Mouse (Mus musculus) spleen, adult 2 months (tissue): ENCODE results near the gene Sh3bgrl.

ENCODE experiments used
- CTCF ChIP-seq: fragments of 200-500 bp; IDR thresholded peaks from 2 replicates; pipeline ENCODE4 v1.5.1; 2011; ENCODE audit warnings: mild to moderate bottlenecking, inconsistent platforms; ENCODE audit not compliant: insufficient read depth, insufficient read length, insufficient replicate concordance; ENCODE audit errors: extremely low read depth
- POLR2A ChIP-seq: fragments of 200-500 bp; IDR thresholded peaks from 2 replicates; pipeline ENCODE4 v1.6.1; 2011; ENCODE audit warnings: low read depth, low read length, inconsistent platforms

DNA sequence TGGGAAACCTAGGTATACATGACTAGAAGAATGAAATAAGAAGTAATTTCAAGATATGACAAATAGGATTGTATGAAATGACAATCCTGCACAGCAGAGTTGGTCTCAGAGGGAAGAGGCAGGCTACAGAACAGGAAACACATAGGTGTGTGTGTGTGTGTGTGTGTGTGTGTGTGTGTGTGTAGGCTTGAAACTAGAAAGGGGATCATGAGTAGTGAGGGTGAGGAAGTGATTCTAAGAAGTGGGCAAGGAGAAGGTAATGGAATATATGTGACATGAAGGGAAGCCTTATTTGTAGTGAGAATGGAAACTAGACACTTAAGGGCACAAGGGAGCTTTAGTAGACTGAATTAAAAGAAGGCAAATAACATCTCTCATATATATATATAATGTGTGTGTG, 112.7 kb downstream of the Sh3bgrl start:
- TF ChIP-seq POLR2A = no peak
- no peak for TF ChIP-seq CTCF
